Mouse (Mus musculus): ENCODE data around the gene Slitrk5. TPM values are rescaled to one million over a fixed set of nuclear protein-coding genes. Genes with fewer than 3 reads are reported as not detected.
"Not testable (repeated sequence)": the region's sequence is repeated elsewhere in the genome, so short reads cannot be mapped to it uniquely, and the experiment has no call there.

The Slitrk5 gene
- polyA plus RNA-seq, 1 experiment = 8.4 TPM

- H3K4me3 ChIP-seq (ENCODE audit: insufficient read depth, low read length) = no peak overlapping the region
- no peak overlapping the region for H3K27ac ChIP-seq (ENCODE audit: insufficient read depth, low read length)
- no peaks in the 10 kb centered on the region for H3K4me1 ChIP-seq (ENCODE audit: control insufficient read depth, insufficient read depth, low read length)
- no peak for TF ChIP-seq CTCF (IDR thresholded peaks at IDR 0.05; ENCODE audit: borderline replicate concordance, insufficient read depth, low read length)
- no peak for TF ChIP-seq POLR2A (IDR thresholded peaks at IDR 0.05; ENCODE audit: low read depth, low read length)
Observed at GRCm38 (mm10) chr14:111683543-111683942, 8.6 kb downstream of the Slitrk5 start.

GRCm38 (mm10) chr14:111690139-111690538 is 15.2 kb downstream of the Slitrk5 start:
- H3K4me3 ChIP-seq (ENCODE audit: insufficient read depth, low read length); H3K4me1 ChIP-seq (ENCODE audit: control insufficient read depth, insufficient read depth, low read length); H3K27ac ChIP-seq (ENCODE audit: insufficient read depth, low read length): not testable (repeated sequence)

DNA sequence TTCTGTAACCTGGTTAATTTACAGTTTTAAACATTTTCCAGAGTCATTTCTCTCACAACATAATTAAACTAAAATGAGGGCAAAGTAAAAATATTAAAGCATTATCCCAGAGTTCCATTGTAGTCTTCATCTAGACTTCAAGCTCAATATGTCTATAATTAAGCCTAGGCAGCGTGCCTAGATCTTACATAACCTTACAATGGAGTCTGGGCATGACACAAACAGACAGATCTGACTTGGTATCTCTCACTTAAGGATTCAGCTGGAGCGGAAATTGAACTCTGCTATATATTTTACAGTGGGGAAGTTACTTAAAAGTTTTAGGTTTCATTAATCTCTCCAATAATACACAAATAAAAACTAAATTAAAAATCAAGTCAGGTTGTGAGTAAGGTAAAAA is 54.9 kb downstream of the Slitrk5 start:
- Histone ChIP-seq H3K4me1 (ENCODE audit: control insufficient read depth, insufficient read depth, low read length) (no peaks in the 10 kb centered on the region), H3K27ac (ENCODE audit: insufficient read depth, low read length) (no peak overlapping the region), H3K4me3 (ENCODE audit: insufficient read depth, low read length) (no peak overlapping the region)
- no peak for TF ChIP-seq CTCF (IDR thresholded peaks at IDR 0.05; ENCODE audit: borderline replicate concordance, insufficient read depth, low read length)
- TF ChIP-seq POLR2A (IDR thresholded peaks at IDR 0.05; ENCODE audit: low read depth, low read length) = no peak
